1 mouse cellular context compared by ENCODE assay signal in genomic region chr5:64951486-64951885, GRCm38 (mm10).
TF ChIP-seq lines count a peak whose summit lies in the region.

No protein-coding gene starts in this region.

TF ChIP-seq in myocyte, 11 proteins besides CTCF, POLR2A, EP300 and RAD21 (continued from another document):
- TF ChIP-seq MYOG (IDR thresholded peaks at IDR 0.05; ENCODE audit: control insufficient read depth in 1 of 3, insufficient read depth in 1 of 3, insufficient read length in 2 of 3, low read depth in 2 of 3) (peak in 1 of 3 experiments; percentile 69), E2F4 (IDR thresholded peaks at IDR 0.05; ENCODE audit: insufficient read depth) (no peak), TCF12 (IDR thresholded peaks at IDR 0.05; ENCODE audit: insufficient read depth, poor library complexity, severe bottlenecking) (peak; percentile 6)
